Mouse (Mus musculus): Measurements from ENCODE around the gene 4930519G04Rik. TPM values are rescaled to one million over a fixed set of nuclear protein-coding genes. Genes with fewer than 3 reads are reported as not detected.
"Not testable (repeated sequence)": the region's sequence is repeated elsewhere in the genome, so short reads cannot be mapped to it uniquely, and the experiment has no call there.

4930519G04Rik gene
- total RNA-seq, 2 experiments from 2014 or later: not detected

- no peak for DNase-seq
- intact Hi-C loops (cut with DNase I; ENCODE audit: low total_unique reads): no loop called here
Measured at GRCm38 (mm10) chr5:114829740-114830139, 23.7 kb upstream of the 4930519G04Rik start.

GRCm38 (mm10) chr5:114836886-114837285 is 16.6 kb upstream of the 4930519G04Rik start:
- DNase-seq: no peak
- intact Hi-C loops (cut with DNase I; ENCODE audit: low total_unique reads): no loop called here

- DNase-seq; intact Hi-C loops (cut with DNase I; ENCODE audit: low total_unique reads): not testable (repeated sequence)
Measured at GRCm38 (mm10) chr5:114840481-114840880, 13.0 kb upstream of the 4930519G04Rik start.

GRCm38 (mm10) chr5:114842155-114842554 is 11.3 kb upstream of the 4930519G04Rik start:
- DNase-seq; intact Hi-C loops (cut with DNase I; ENCODE audit: low total_unique reads): not testable (repeated sequence)

- intact Hi-C loops (cut with DNase I; ENCODE audit: low total_unique reads): no loop called here
Measured at GRCm38 (mm10) chr5:114842674-114843073, 10.8 kb upstream of the 4930519G04Rik start.

GRCm38 (mm10) chr5:114844371-114844770 is 9.1 kb upstream of the 4930519G04Rik start:
- intact Hi-C loops (cut with DNase I; ENCODE audit: low total_unique reads); DNase-seq: not testable (repeated sequence)

More at GRCm38 (mm10) chr5:114842674-114843073, 10.8 kb upstream of the 4930519G04Rik start:
- DNase-seq: no peak

- DNase-seq: no peak
- intact Hi-C loops (cut with DNase I; ENCODE audit: low total_unique reads): no loop called here
Measured at GRCm38 (mm10) chr5:114851565-114852236, 1.8 kb upstream of the 4930519G04Rik start.

- DNase-seq: no peak
- intact Hi-C loops (cut with DNase I; ENCODE audit: low total_unique reads): no loop called here
Measured at GRCm38 (mm10) chr5:114858582-114858981, 5.1 kb downstream of the 4930519G04Rik start, which contains the start of gene Gm9936. Gene Gm9936 (minus strand): TSS chr5:114858682.

GRCm38 (mm10) chr5:114859253-114859652 is 5.8 kb downstream of the 4930519G04Rik start:
- intact Hi-C loops (cut with DNase I; ENCODE audit: low total_unique reads): no loop called here
- peak; percentile 70 for DNase-seq

- no peak for DNase-seq
- intact Hi-C loops (cut with DNase I; ENCODE audit: low total_unique reads): no loop called here
Measured at GRCm38 (mm10) chr5:114861730-114862129, 8.3 kb downstream of the 4930519G04Rik start.

GRCm38 (mm10) chr5:114864813-114865212 is 11.3 kb downstream of the 4930519G04Rik start:
- intact Hi-C loops (cut with DNase I; ENCODE audit: low total_unique reads): no loop called here

GRCm38 (mm10) chr5:114865279-114865678 is 11.8 kb downstream of the 4930519G04Rik start:
- DNase-seq: no peak
- intact Hi-C loops (cut with DNase I; ENCODE audit: low total_unique reads): no loop called here

More at GRCm38 (mm10) chr5:114864813-114865212, 11.3 kb downstream of the 4930519G04Rik start:
- no peak for DNase-seq

GRCm38 (mm10) chr5:114875858-114876257 is 22.4 kb downstream of the 4930519G04Rik start:
- intact Hi-C loops (cut with DNase I; ENCODE audit: low total_unique reads): no loop called here
- no peak for DNase-seq

GRCm38 (mm10) chr5:114876331-114876730 is 22.9 kb downstream of the 4930519G04Rik start:
- intact Hi-C loops (cut with DNase I; ENCODE audit: low total_unique reads): no loop called here
- DNase-seq: no peak

GRCm38 (mm10) chr5:114877487-114877886 is 24.0 kb downstream of the 4930519G04Rik start:
- no peak for DNase-seq

GRCm38 (mm10) chr5:114879399-114879798 is 25.9 kb downstream of the 4930519G04Rik start:
- intact Hi-C loops (cut with DNase I; ENCODE audit: low total_unique reads): no loop called here
- no peak for DNase-seq

More at GRCm38 (mm10) chr5:114877487-114877886, 24.0 kb downstream of the 4930519G04Rik start:
- intact Hi-C loops (cut with DNase I; ENCODE audit: low total_unique reads): no loop called here

- DNase-seq; intact Hi-C loops (cut with DNase I; ENCODE audit: low total_unique reads): not testable (repeated sequence)
Measured at GRCm38 (mm10) chr5:114882319-114882718, 28.9 kb downstream of the 4930519G04Rik start.

- intact Hi-C loops (cut with DNase I; ENCODE audit: low total_unique reads): no loop called here
- no peak for DNase-seq
Measured at GRCm38 (mm10) chr5:114883022-114883421, 29.6 kb downstream of the 4930519G04Rik start.

- intact Hi-C loops (cut with DNase I; ENCODE audit: low total_unique reads): no loop called here
- no peak for DNase-seq
Measured at GRCm38 (mm10) chr5:114886801-114887200, 33.3 kb downstream of the 4930519G04Rik start.

- intact Hi-C loops (cut with DNase I; ENCODE audit: low total_unique reads): no loop called here
- no peak for DNase-seq
Measured at GRCm38 (mm10) chr5:114888995-114889394, 35.5 kb downstream of the 4930519G04Rik start.

GRCm38 (mm10) chr5:114895542-114895941 is 42.1 kb downstream of the 4930519G04Rik start:
- intact Hi-C loops (cut with DNase I; ENCODE audit: low total_unique reads): no loop called here
- no peak for DNase-seq
